Mouse (Mus musculus): ENCODE results near the gene Usp13. TPM values are rescaled to one million over a fixed set of nuclear protein-coding genes. Genes with fewer than 3 reads are reported as not detected.
A peak's percentile ranks its signal among the peaks of the same experiment; 100 is the strongest.

Usp13 gene
- 0.09 TPM in 1 of 2 replicates, not detected in the other for total RNA-seq (2014; rRNA removed)
- polyA plus RNA-seq (2012; rRNA removed): 0.01 and 0.02 TPM in 2 replicates

- no peak for TF ChIP-seq POLR2A (IDR thresholded peaks at IDR 0.05; ENCODE audit: extremely low read depth, insufficient read depth, low read length)
- no peak for DNase-seq (ENCODE audit: extremely low read depth, low read depth, low spot score)
- Histone ChIP-seq H3K27me3 (ENCODE audit: control insufficient read depth, insufficient read depth, low read length) (peaks cover 6% of the 10 kb centered on the region), H3K9ac (ENCODE audit: low read depth, low read length) (no peak within 1 kb of the TSS), H3K4me1 (ENCODE audit: control insufficient read depth, insufficient read depth, low read length) (no peaks in the 10 kb centered on the region), H3K27ac (replicated peaks; ENCODE audit: insufficient read depth, low read depth, low read length) (no peak within 1 kb of the TSS), H3K36me3 (ENCODE audit: control insufficient read depth, insufficient read depth, low read length) (no peaks in the 10 kb centered on the region), H3K79me2 (ENCODE audit: control insufficient read depth, insufficient read depth, low read length) (no peaks in the 10 kb centered on the region), H3K4me3 (ENCODE audit: insufficient read depth, low read depth, low read length) (peak within 1 kb of the TSS; percentile 57; the same call in 1 of the 2 replicates)
- WGBS: 1% methylated on average over 81 of the region's 84 CpGs
Observed at GRCm38 (mm10) chr3:32817357-32818326, at the start of gene Usp13. TSS of gene Usp13 (plus strand) at chr3:32817546.

DNA sequence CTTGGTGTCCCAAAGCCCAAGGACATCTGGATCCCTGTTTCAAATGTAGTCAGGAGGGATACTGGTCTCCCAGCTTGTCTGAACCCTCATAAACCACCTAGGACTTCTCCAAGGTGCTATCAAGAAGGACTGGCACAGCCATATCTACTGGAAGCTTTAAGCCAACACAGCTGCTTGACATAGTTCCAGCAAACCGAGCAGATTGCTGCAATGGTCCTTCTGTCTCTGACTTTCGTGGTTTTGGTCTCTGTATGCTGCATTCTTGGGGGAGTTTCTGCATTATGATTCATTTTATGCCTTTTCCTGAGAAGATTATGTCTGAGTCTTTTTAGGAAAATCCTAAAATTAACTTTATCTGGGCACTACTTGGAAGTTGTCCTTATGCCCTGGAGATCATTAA lies 46.6 kb upstream of the Usp13 start:
- Histone ChIP-seq H3K36me3 (ENCODE audit: control insufficient read depth, insufficient read depth, low read length) (no peaks in the 10 kb centered on the region), H3K27ac (replicated peaks; ENCODE audit: insufficient read depth, low read depth, low read length) (no peak overlapping the region), H3K9ac (ENCODE audit: low read depth, low read length) (no peak overlapping the region), H3K4me3 (ENCODE audit: insufficient read depth, low read depth, low read length) (no peak overlapping the region), H3K79me2 (ENCODE audit: control insufficient read depth, insufficient read depth, low read length) (no peaks in the 10 kb centered on the region), H3K27me3 (ENCODE audit: control insufficient read depth, insufficient read depth, low read length) (no peaks in the 10 kb centered on the region), H3K4me1 (ENCODE audit: control insufficient read depth, insufficient read depth, low read length) (no peaks in the 10 kb centered on the region)
- DNase-seq (ENCODE audit: extremely low read depth, low read depth, low spot score): no peak
- WGBS: 68% methylated on average over 2 of the region's 2 CpGs
- TF ChIP-seq CTCF (IDR thresholded peaks at IDR 0.05; ENCODE audit: low read depth, low read length): no peak
- TF ChIP-seq POLR2A (IDR thresholded peaks at IDR 0.05; ENCODE audit: extremely low read depth, insufficient read depth, low read length): no peak

GRCm38 (mm10) chr3:32817001-32817356 lies 367 bp upstream of the Usp13 start:
- Histone ChIP-seq H3K79me2 (ENCODE audit: control insufficient read depth, insufficient read depth, low read length) (no peaks in the 10 kb centered on the region), H3K36me3 (ENCODE audit: control insufficient read depth, insufficient read depth, low read length) (no peaks in the 10 kb centered on the region), H3K27me3 (ENCODE audit: control insufficient read depth, insufficient read depth, low read length) (peaks cover 6% of the 10 kb centered on the region), H3K4me3 (ENCODE audit: insufficient read depth, low read depth, low read length) (no peak overlapping the region), H3K9ac (ENCODE audit: low read depth, low read length) (no peak overlapping the region), H3K4me1 (ENCODE audit: control insufficient read depth, insufficient read depth, low read length) (no peaks in the 10 kb centered on the region), H3K27ac (replicated peaks; ENCODE audit: insufficient read depth, low read depth, low read length) (no peak overlapping the region)
- no peak for TF ChIP-seq POLR2A (IDR thresholded peaks at IDR 0.05; ENCODE audit: extremely low read depth, insufficient read depth, low read length)
- TF ChIP-seq CTCF (IDR thresholded peaks at IDR 0.05; ENCODE audit: low read depth, low read length): no peak
- DNase-seq (ENCODE audit: extremely low read depth, low read depth, low spot score): no peak
- 8% methylated on average over 9 of the region's 9 CpGs for WGBS

DNA sequence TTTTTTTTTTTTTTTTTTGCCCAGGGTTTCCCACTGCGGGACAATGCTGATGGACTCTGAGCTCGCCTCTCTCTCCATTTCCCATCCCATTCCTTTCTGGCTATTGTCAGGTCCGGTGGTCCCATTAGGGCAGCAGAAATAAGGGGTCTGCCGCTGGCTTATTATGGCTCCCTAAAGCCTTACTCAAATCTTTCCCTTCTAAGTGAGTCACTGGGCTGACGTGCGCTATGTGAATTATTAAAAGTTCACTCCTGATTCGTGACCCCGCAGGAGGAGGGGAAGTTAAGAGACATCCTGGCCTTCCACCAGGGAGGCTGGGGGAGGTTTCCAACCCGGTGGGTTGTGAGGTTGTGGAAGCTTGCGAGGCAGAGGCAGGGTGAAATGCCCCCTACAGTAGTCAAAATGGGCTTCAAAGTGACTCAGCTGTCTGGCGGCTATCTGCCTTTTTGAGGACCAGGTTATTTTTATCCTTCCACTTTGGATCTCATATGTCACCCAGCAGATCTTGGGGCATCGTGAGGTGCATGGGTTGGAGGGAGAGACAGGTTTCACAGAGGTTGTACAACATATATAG lies 1.1 kb downstream of the Usp13 start:
- Histone ChIP-seq H3K4me3 (ENCODE audit: insufficient read depth, low read depth, low read length) (no peak overlapping the region), H3K27ac (replicated peaks; ENCODE audit: insufficient read depth, low read depth, low read length) (no peak overlapping the region), H3K4me1 (ENCODE audit: control insufficient read depth, insufficient read depth, low read length) (no peaks in the 10 kb centered on the region), H3K27me3 (ENCODE audit: control insufficient read depth, insufficient read depth, low read length) (peaks cover 6% of the 10 kb centered on the region), H3K9ac (ENCODE audit: low read depth, low read length) (no peak overlapping the region), H3K79me2 (ENCODE audit: control insufficient read depth, insufficient read depth, low read length) (no peaks in the 10 kb centered on the region), H3K36me3 (ENCODE audit: control insufficient read depth, insufficient read depth, low read length) (no peaks in the 10 kb centered on the region)
- TF ChIP-seq CTCF (IDR thresholded peaks at IDR 0.05; ENCODE audit: low read depth, low read length) (no peak), POLR2A (IDR thresholded peaks at IDR 0.05; ENCODE audit: extremely low read depth, insufficient read depth, low read length) (no peak)
- WGBS: 13% methylated on average over 12 of the region's 12 CpGs
- DNase-seq (ENCODE audit: extremely low read depth, low read depth, low spot score): no peak

- no peak for TF ChIP-seq POLR2A (IDR thresholded peaks at IDR 0.05; ENCODE audit: extremely low read depth, insufficient read depth, low read length)
- TF ChIP-seq CTCF (IDR thresholded peaks at IDR 0.05; ENCODE audit: low read depth, low read length): no peak
- H3K27ac ChIP-seq (replicated peaks; ENCODE audit: insufficient read depth, low read depth, low read length): no peak overlapping the region
Observed at GRCm38 (mm10) chr3:32822620-32823019, 5.3 kb downstream of the Usp13 start.

More at GRCm38 (mm10) chr3:32822620-32823019, 5.3 kb downstream of the Usp13 start:
- no peak overlapping the region for H3K9ac ChIP-seq (ENCODE audit: low read depth, low read length)
- H3K4me1 ChIP-seq (ENCODE audit: control insufficient read depth, insufficient read depth, low read length): no peaks in the 10 kb centered on the region
- no peaks in the 10 kb centered on the region for H3K36me3 ChIP-seq (ENCODE audit: control insufficient read depth, insufficient read depth, low read length)
- peaks cover 2% of the 10 kb centered on the region for H3K27me3 ChIP-seq (ENCODE audit: control insufficient read depth, insufficient read depth, low read length)
- no peak for DNase-seq (ENCODE audit: extremely low read depth, low read depth, low spot score)
- no peak overlapping the region for H3K4me3 ChIP-seq (ENCODE audit: insufficient read depth, low read depth, low read length)
- WGBS: 36% methylated on average over 3 of the region's 3 CpGs
- no peaks in the 10 kb centered on the region for H3K79me2 ChIP-seq (ENCODE audit: control insufficient read depth, insufficient read depth, low read length)

Data from liver, adult 2 months (tissue).